Mouse (Mus musculus) stomach, embryonic 15.5 days (tissue): ENCODE measurements around the gene Mrps5. TPM values are rescaled to one million over a fixed set of nuclear protein-coding genes. Genes with fewer than 3 reads are reported as not detected.
A peak's percentile ranks its signal among the peaks of the same experiment; 100 is the strongest.

ENCODE experiments used
- ATAC-seq: fragments of 200-750 bp; cut with Nextera tagmentation; 2 replicates; pipeline ENCODE4 v1.8.0; 2017; ENCODE audit warnings: low read depth, moderate number of reproducible peaks, moderate TSS enrichment; ENCODE audit not compliant: insufficient read depth, low FRiP score
- H3K27ac ChIP-seq: fragments of 300-500 bp; sonication (generic); 2 replicates; pipeline ENCODE4 v1.5.1; 2015; ENCODE audit warnings: mild to moderate bottlenecking, inconsistent platforms
- H3K27me3 ChIP-seq: fragments of 300-500 bp; sonication (generic); replicated peaks from 2 replicates; pipeline ENCODE4 v1.6.1; 2015; ENCODE audit warnings: inconsistent platforms
- H3K36me3 ChIP-seq: fragments of 300-500 bp; sonication (generic); 2 replicates; pipeline ENCODE4 v1.6.1; 2015; ENCODE audit warnings: inconsistent platforms
- H3K4me1 ChIP-seq: fragments of 300-500 bp; sonication (generic); 2 replicates; pipeline ENCODE4 v1.6.1; 2015; ENCODE audit warnings: inconsistent platforms
- H3K4me2 ChIP-seq: fragments of 300-500 bp; sonication (generic); 2 replicates; pipeline ENCODE4 v1.6.1; 2015; ENCODE audit warnings: mild to moderate bottlenecking, inconsistent platforms
- H3K4me3 ChIP-seq: fragments of 300-500 bp; sonication (generic); replicated peaks from 2 replicates; pipeline ENCODE4 v1.5.1; 2015; ENCODE audit warnings: inconsistent platforms
- H3K9ac ChIP-seq: fragments of 300-500 bp; sonication (generic); 2 replicates; pipeline ENCODE4 v1.6.1; 2015; ENCODE audit warnings: inconsistent platforms
- H3K9me3 ChIP-seq: fragments of 300-500 bp; sonication (generic); 2 replicates; pipeline ENCODE4 v1.6.1; 2016; ENCODE audit warnings: inconsistent platforms
- WGBS: fragments of 180-500 bp; shearing (Covaris S2); methylation state at CpG from one replicate; pipeline ENCODE4 v1.1.7; 2015; 5-methylcytosine and 5-hydroxymethylcytosine counted together
- polyA plus RNA-seq: library from polyadenylated mRNA; unstranded; fragments of >200 nt; fragmentation: Nextera tagmentation; extraction: Ambion mirVana; gene quantifications from 2 replicates; pipeline ENCODE4 v1.2.1, GENCODE M21; 2015

Gene Mrps5
- polyA plus RNA-seq: 127 and 136 TPM in 2 replicates

- no peaks in the 10 kb centered on the region for H3K36me3 ChIP-seq
- WGBS: 4% methylated on average over 39 of the region's 39 CpGs
- ATAC-seq: peak; percentile 85
Measured at GRCm38 (mm10) chr2:127586694-127587513, at the start of gene Mrps5, which contains the start of gene Zfp661. TSS of gene Mrps5 (plus strand) at chr2:127587222. TSS of gene Zfp661 (minus strand) at chr2:127587094.

GRCm38 (mm10) chr2:127537548-127537947, 49.5 kb upstream of the Mrps5 start:
- Histone ChIP-seq H3K4me1 (no peaks in the 10 kb centered on the region), H3K27me3 (peaks cover 35% of the 10 kb centered on the region), H3K9ac (no peak overlapping the region), H3K9me3 (no peaks in the 10 kb centered on the region), H3K4me2 (no peak overlapping the region), H3K27ac (no peak overlapping the region), H3K36me3 (no peaks in the 10 kb centered on the region), H3K4me3 (no peak overlapping the region)
- ATAC-seq: no peak
- 68% methylated on average over 3 of the region's 3 CpGs for WGBS

More at GRCm38 (mm10) chr2:127586694-127587513, at the start of gene Mrps5, which contains the start of gene Zfp661:
- peak within 1 kb of the TSS; percentile 72 for H3K9ac ChIP-seq
- peak within 1 kb of the TSS; percentile 93 for H3K4me3 ChIP-seq
- H3K4me2 ChIP-seq: peak within 1 kb of the TSS; percentile 69
- H3K27ac ChIP-seq: peak within 1 kb of the TSS; percentile 91
- H3K9me3 ChIP-seq: no peaks in the 10 kb centered on the region
- H3K4me1 ChIP-seq: peaks cover 9% of the 10 kb centered on the region; the same call in 1 of the 2 replicates
- H3K27me3 ChIP-seq: no peaks in the 10 kb centered on the region

GRCm38 (mm10) chr2:127539494-127539893, 47.5 kb upstream of the Mrps5 start:
- no peak for ATAC-seq
- Histone ChIP-seq H3K36me3 (no peaks in the 10 kb centered on the region), H3K9me3 (no peaks in the 10 kb centered on the region), H3K4me2 (peak overlapping the region; percentile 50), H3K27ac (no peak overlapping the region), H3K9ac (no peak overlapping the region), H3K27me3 (peaks cover 34% of the 10 kb centered on the region), H3K4me1 (no peaks in the 10 kb centered on the region), H3K4me3 (no peak overlapping the region)
- WGBS: 22% methylated on average over 4 of the region's 4 CpGs

GRCm38 (mm10) chr2:127541185-127541584, 45.8 kb upstream of the Mrps5 start, which contains the start of gene Prom2:
TSS of gene Prom2 (minus strand) at chr2:127541467.
- Histone ChIP-seq H3K36me3 (no peaks in the 10 kb centered on the region), H3K4me2 (peak within 1 kb of the TSS; percentile 50), H3K4me3 (peak within 1 kb of the TSS; percentile 33), H3K9me3 (no peaks in the 10 kb centered on the region), H3K27ac (peak within 1 kb of the TSS; percentile 37), H3K9ac (no peak within 1 kb of the TSS), H3K4me1 (no peaks in the 10 kb centered on the region), H3K27me3 (peaks cover 34% of the 10 kb centered on the region)
- ATAC-seq: peak; percentile 80
- 6% methylated on average over 29 of the region's 29 CpGs for WGBS

- no peak overlapping the region; the same call in 1 of the 2 replicates for H3K27ac ChIP-seq
Measured at GRCm38 (mm10) chr2:127541697-127542096, 45.3 kb upstream of the Mrps5 start.

GRCm38 (mm10) chr2:127548342-127549074, 38.5 kb upstream of the Mrps5 start:
- H3K4me1 ChIP-seq: no peaks in the 10 kb centered on the region
- no peaks in the 10 kb centered on the region for H3K9me3 ChIP-seq
- no peaks in the 10 kb centered on the region for H3K27me3 ChIP-seq
- H3K9ac ChIP-seq: no peak overlapping the region
- no peak overlapping the region for H3K4me3 ChIP-seq
- H3K4me2 ChIP-seq: no peak overlapping the region
- 72% methylated on average over 5 of the region's 5 CpGs for WGBS
- no peak overlapping the region for H3K27ac ChIP-seq
- no peak for ATAC-seq
- H3K36me3 ChIP-seq: no peaks in the 10 kb centered on the region

More at GRCm38 (mm10) chr2:127541697-127542096, 45.3 kb upstream of the Mrps5 start:
- Histone ChIP-seq H3K9me3 (no peaks in the 10 kb centered on the region), H3K4me3 (no peak overlapping the region), H3K4me1 (no peaks in the 10 kb centered on the region), H3K36me3 (no peaks in the 10 kb centered on the region), H3K9ac (no peak overlapping the region), H3K4me2 (peak overlapping the region; percentile 50; the same call in 1 of the 2 replicates), H3K27me3 (peaks cover 34% of the 10 kb centered on the region)
- ATAC-seq: no peak
- WGBS: 88% methylated on average over 2 of the region's 2 CpGs

- no peak overlapping the region for H3K4me3 ChIP-seq
- no peaks in the 10 kb centered on the region for H3K4me1 ChIP-seq
- no peak overlapping the region for H3K4me2 ChIP-seq
- no peak overlapping the region for H3K9ac ChIP-seq
- no peaks in the 10 kb centered on the region for H3K9me3 ChIP-seq
- no peak overlapping the region for H3K27ac ChIP-seq
- ATAC-seq: no peak
- H3K36me3 ChIP-seq: no peaks in the 10 kb centered on the region
- no peaks in the 10 kb centered on the region for H3K27me3 ChIP-seq
Measured at GRCm38 (mm10) chr2:127549711-127550110, 37.3 kb upstream of the Mrps5 start.

GRCm38 (mm10) chr2:127550446-127550845, 36.6 kb upstream of the Mrps5 start:
- no peak for ATAC-seq
- Histone ChIP-seq H3K27me3 (no peaks in the 10 kb centered on the region), H3K4me3 (no peak overlapping the region), H3K9me3 (no peaks in the 10 kb centered on the region), H3K9ac (no peak overlapping the region), H3K4me2 (no peak overlapping the region), H3K4me1 (no peaks in the 10 kb centered on the region), H3K27ac (no peak overlapping the region), H3K36me3 (no peaks in the 10 kb centered on the region)
- WGBS: 69% methylated on average over 1 of the region's 1 CpGs

GRCm38 (mm10) chr2:127551078-127551477, 35.9 kb upstream of the Mrps5 start:
- no peak overlapping the region for H3K27ac ChIP-seq
- WGBS: 52% methylated on average over 5 of the region's 5 CpGs
- H3K36me3 ChIP-seq: no peaks in the 10 kb centered on the region
- H3K4me3 ChIP-seq: no peak overlapping the region
- no peaks in the 10 kb centered on the region for H3K9me3 ChIP-seq
- no peaks in the 10 kb centered on the region for H3K27me3 ChIP-seq
- no peak for ATAC-seq
- H3K4me2 ChIP-seq: no peak overlapping the region
- H3K4me1 ChIP-seq: no peaks in the 10 kb centered on the region
- no peak overlapping the region for H3K9ac ChIP-seq

GRCm38 (mm10) chr2:127559070-127559966, 27.7 kb upstream of the Mrps5 start:
- peak; percentile 91 for ATAC-seq
- Histone ChIP-seq H3K4me1 (no peaks in the 10 kb centered on the region), H3K36me3 (no peaks in the 10 kb centered on the region), H3K4me3 (no peak overlapping the region), H3K9me3 (no peaks in the 10 kb centered on the region), H3K9ac (no peak overlapping the region), H3K27me3 (peaks cover 4% of the 10 kb centered on the region; the same call in 1 of the 2 replicates), H3K4me2 (peak overlapping the region; percentile 38; the same call in 1 of the 2 replicates), H3K27ac (no peak overlapping the region)
- 13% methylated on average over 18 of the region's 18 CpGs for WGBS

GRCm38 (mm10) chr2:127573322-127573721, 13.7 kb upstream of the Mrps5 start:
- Histone ChIP-seq H3K9ac (no peak overlapping the region), H3K36me3 (0 out of 2 replicates have a peak, but pooled peaks cover 7% of the 10 kb centered on the region), H3K9me3 (no peaks in the 10 kb centered on the region), H3K27ac (no peak overlapping the region), H3K4me3 (no peak overlapping the region), H3K4me1 (no peaks in the 10 kb centered on the region), H3K27me3 (no peaks in the 10 kb centered on the region), H3K4me2 (no peak overlapping the region)
- ATAC-seq: no peak
- 57% methylated on average over 1 of the region's 1 CpGs for WGBS
